Mouse (Mus musculus) erythroblast, adult 5-6 weeks (primary cell): ENCODE results near the gene Eif3i. TPM values are rescaled to one million over a fixed set of nuclear protein-coding genes. Genes with fewer than 3 reads are reported as not detected.

Experiments
- ATAC-seq: replicated peaks from 2 replicates; pipeline ENCODE4 v1.8.0; 2016; ENCODE audit warnings: moderate number of reproducible peaks, mild to moderate bottlenecking, moderate TSS enrichment, inconsistent platforms; ENCODE audit not compliant: poor library complexity, low FRiP score, severe bottlenecking
- total RNA-seq, 2 experiments: library from RNA; stranded (forward) in 1 of 2; stranded (reverse) in 1 of 2; fragments of 150-400 nt in 1 of 2; fragments of 200-764, 138-1000 nt in 1 of 2; gene quantifications; 2 replicates each; pipeline versions ENCODE4 v1.2.3 to v1.2.4; 2015 to 2017; ENCODE audit warnings: low replicate concordance in 2 of 2

Gene Eif3i
- total RNA-seq (2015; ENCODE audit: low replicate concordance) (92.8 and 113 TPM in 2 replicates), total RNA-seq (2017; ENCODE audit: low replicate concordance) (50.9 and 56.7 TPM in 2 replicates)

DNA sequence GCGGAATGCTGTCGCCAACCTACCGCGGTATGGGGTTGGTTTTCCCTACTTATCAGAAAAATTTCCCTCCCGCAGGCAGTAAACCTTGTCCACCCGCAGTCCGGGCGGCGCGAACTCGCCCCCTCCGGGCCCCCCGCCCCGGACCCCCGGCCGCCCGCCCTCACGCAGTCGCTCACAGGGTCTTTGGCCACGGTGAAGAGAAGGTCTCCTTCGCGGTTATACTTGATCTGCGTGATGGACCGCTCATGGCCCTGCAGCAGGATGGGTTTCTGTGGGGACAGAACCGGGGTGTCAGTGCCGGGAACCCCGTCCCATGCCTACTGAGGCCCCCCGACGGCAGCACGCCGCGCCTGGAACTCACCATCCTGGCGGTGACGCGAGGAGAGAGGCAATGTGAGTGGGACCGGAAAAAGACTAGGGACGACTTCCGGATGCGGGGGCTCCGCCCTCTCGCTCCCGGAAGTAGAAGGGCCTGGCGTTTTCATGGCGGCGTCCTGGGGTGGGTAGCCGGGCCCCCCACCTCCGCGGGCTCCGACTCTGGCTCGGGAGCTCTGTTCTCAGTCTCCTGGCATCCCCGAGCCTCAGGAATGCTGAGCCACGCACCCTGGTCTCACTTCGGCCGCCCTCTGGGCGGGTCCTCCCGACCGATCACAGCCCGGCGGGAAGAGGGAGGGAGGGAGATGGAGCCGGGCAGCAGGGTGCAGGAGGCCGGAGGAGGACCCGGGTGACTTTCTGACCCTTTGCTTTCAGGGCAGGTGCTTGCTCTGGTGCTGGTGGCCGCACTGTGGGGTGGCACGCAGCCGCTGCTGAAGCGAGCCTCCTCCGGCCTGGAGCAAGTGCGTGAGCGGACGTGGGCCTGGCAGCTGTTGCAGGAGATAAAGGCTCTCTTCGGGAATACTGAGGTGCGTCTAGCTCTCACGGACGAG is at the start of gene Eif3i, which contains the start of gene Tmem234:
Eif3i (minus strand) TSS at position 416 of the 926 bp plus-strand sequence.
Tmem234 (plus strand) TSS at position 436 of the 926 bp plus-strand sequence.
- peak; percentile 92 for ATAC-seq

- no peak for ATAC-seq
Measured at GRCm38 (mm10) chr4:129648656-129649055, 48.2 kb upstream of the Eif3i start.

- ATAC-seq: no peak
Measured at GRCm38 (mm10) chr4:129645204-129645603, 44.8 kb upstream of the Eif3i start.

- no peak for ATAC-seq
Measured at GRCm38 (mm10) chr4:129641756-129642155, 41.3 kb upstream of the Eif3i start.

DNA sequence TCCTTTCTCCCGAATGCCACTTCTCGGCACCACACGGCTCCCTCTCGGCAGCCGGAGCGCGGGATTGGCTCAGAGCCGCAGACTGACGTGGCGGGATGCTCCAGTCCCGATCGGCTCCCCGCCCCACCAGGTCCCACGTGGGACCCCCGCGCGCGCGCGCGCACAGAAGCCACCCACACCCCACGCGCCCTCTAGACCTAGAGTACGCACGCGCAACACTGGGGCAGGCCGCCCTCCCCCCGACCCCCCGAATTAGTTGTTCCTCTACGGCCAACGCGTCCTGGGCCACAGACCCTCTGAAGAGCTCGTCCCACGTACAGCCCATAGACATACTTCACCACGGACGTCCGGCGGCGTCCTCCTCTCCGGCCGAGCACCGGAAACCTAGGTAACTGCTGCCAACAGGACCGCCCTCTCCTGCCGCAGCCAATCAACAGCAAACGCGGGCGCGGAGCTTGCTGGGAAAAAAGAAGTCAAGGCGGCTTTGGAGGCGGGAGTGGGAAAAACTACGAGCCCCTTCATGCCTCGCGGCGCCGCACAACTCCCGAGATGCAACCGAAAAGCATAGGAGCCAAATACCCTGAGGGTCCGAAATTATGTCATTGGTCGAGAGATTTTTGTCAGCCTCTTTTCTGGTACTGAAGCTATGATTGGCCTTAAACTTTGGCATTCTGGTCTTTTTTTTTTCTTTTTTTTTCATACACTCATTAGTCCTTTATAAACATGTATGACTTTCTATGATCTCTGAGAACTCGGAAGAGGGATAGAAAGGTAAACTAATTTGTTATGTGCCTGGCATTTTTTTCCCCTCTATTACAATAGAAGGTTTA is 40.4 kb upstream of the Eif3i start, which contains the start of gene Txlna:
Txlna (minus strand) TSS at position 428 of the 830 bp plus-strand sequence.
- peak; percentile 95 for ATAC-seq

GRCm38 (mm10) chr4:129640101-129640637 is 39.7 kb upstream of the Eif3i start:
- peak; percentile 39 for ATAC-seq

DNA sequence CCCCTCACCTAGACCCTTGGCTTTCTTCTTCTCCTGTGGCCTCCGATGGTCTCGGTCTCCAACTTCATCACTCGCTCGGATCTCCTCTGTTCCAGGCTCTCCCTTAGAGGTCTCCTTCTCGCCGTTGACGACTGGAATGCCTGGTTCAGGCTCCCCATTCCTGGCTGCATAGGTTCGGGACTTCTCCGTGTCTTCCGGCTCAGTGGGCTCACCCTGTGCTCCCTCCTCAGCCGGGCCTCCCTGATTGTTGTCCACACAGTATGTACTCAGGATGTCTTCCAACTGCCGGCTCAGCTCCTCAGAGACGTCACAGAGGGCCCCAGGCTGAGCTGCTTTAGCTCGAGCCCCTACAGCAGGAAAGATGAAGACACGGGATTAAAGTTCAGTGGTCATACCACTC is 38.8 kb upstream of the Eif3i start:
- no peak for ATAC-seq

DNA sequence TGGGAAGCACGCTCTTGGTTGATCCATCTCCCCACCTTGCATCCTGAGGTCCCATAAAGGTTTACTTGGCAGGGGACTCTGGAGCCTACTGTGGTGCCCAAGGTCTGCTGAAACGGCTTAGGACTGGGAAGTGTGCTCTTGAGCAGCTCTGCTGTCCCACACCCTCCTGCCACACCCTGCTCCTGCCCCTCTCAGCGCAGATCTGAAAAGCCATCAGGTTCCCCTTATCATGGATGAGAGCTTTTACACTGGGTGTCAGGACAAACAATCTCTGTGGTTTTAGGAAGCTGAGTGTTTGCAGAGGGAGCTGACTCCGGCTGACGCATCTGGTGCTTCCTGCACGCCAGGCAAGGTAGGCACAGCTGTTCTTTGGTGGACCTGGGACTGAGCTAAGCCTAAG is 33.4 kb upstream of the Eif3i start:
- ATAC-seq: peak; percentile 63

DNA sequence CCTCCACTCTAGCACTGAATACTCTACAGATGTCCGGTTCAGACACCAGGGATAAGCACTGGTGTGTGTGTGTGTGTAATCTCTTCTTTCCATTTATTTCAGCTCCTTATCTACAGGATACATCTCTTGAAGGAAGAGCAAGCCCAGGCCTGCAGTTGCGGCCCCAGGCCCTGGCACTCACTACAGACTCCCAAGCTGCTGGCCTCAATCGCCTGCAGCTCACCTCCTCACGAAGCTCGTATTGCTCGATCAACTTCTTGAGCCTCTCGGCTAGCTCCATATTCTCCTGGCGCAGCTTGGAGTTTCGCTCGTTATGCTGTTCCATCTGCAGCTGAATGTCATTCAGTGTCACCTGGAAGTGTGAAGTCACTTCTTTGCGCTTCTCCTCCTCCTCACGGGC is 31.4 kb upstream of the Eif3i start:
- no peak for ATAC-seq

GRCm38 (mm10) chr4:129630944-129631343 is 30.5 kb upstream of the Eif3i start:
- ATAC-seq: no peak

- no peak for ATAC-seq
Measured at GRCm38 (mm10) chr4:129626035-129626434, 25.6 kb upstream of the Eif3i start.

- ATAC-seq: no peak
Measured at GRCm38 (mm10) chr4:129625496-129625895, 25.0 kb upstream of the Eif3i start.

DNA sequence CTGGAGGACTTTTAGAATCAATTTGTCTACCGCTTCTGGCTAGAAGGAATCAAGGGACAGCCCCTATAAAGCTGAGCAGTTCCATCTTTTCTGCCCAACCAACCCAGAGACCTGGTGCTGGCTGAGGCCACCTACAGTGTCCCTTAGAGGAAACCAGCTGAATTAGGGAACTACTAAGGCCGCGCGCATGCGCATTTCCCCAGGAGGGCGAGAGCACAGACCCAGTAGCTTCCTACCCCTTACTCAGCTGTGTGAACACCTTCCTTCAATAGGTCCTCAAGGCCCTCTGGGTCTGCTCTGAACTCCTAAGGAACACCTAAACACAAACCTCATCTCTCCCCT is 24.6 kb upstream of the Eif3i start:
- peak; percentile 22; the same call in 1 of the 2 replicates for ATAC-seq

DNA sequence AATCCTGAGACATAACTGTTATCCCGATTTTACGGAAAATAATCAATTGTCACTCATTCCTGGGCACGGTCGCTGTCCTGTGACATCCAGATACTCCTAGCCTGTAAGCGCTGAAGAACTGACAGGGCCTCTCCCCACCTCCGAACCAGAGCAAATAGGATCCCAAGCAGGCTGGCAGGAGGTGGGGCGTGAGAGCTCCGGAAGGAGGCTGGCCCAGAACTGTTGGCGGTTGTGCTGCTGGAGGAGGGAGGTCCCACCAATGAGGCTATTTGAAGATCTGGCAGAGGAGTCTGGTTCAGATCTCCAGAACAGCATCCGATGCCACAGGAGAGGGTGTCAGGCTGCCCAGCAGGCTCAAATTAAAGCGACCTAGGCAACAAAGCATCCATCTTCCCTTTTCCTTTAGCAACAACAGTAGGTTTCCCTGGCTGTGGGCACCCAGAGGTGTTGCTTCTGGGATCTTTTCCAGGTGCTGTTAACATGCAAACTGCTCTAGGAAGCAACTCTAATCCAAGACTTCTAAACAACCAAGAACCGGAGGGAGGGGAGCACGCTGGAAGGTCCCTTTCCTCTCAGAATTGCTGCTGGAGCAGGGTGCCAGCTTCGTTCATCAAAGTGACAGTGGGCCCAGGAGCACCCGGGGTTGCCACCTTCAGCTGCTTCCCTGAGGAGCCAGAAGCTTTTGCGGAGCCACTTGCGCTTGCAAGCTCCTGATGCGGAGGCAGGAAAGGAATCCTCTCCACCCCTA is 24.0 kb upstream of the Eif3i start:
- peak; percentile 94 for ATAC-seq

GRCm38 (mm10) chr4:129623681-129624091 is 23.2 kb upstream of the Eif3i start, which contains the start of gene Ccdc28b:
Gene Ccdc28b (minus strand): TSS chr4:129623947.
- no peak for ATAC-seq

- no peak for ATAC-seq
Measured at GRCm38 (mm10) chr4:129622803-129623535, 22.5 kb upstream of the Eif3i start.

- no peak for ATAC-seq
Measured at GRCm38 (mm10) chr4:129622120-129622802, 21.8 kb upstream of the Eif3i start.

- ATAC-seq: no peak
Measured at GRCm38 (mm10) chr4:129621283-129621841, 20.9 kb upstream of the Eif3i start.
